ENCODE assay signal across 8 mouse cellular contexts in the genomic region with DNA sequence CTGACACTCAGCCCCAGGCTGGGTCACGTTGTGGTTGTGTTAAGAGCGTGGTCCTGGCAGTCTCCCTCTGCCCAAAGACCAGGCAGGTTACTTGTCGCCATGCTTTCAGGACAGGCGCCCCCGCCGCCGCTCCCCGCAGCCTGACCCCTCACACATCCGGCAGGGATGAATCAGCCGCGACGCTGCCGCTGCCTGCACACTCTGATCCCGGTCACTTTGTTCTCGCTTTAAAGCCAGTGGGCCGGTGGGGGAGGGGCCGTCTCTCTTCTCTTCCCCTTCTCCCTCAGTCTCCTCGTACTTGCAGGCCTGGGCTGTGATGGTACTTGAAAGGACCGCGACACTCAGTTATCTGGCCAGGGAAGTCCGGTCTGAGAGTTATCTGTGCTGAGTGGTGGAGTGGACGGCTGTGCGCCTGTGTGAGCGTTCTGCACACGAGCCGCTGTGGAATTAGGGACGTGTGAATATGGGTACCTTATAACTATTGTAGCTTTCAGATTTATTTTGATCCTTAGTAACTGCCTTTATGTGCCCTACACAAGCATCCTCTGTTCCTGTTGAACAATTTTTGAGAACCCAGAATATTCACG.
DNase-seq lines count a peak whose midpoint lies in the region; ATAC-seq lines count a peak whose summit lies in the region.

No protein-coding gene starts in this region.

- H3K9me3 ChIP-seq in kidney, embryonic 16.5 days (ENCODE audit: low read length): peaks cover 16% of the 10 kb centered on the region; the same call in 1 of the 2 replicates
- H3K9me3 ChIP-seq in embryonic facial prominence, embryonic 14.5 days (ENCODE audit: control insufficient read depth, low read length): peaks cover 15% of the 10 kb centered on the region; the same call in 1 of the 2 replicates
- H3K9me3 ChIP-seq in limb, embryonic 12.5 days: peaks cover 18% of the 10 kb centered on the region; the same call in 1 of the 2 replicates
- H3K9me3 ChIP-seq in neural tube, embryonic 15.5 days (replicated peaks): no peaks in the 10 kb centered on the region; the same call in 1 of the 2 replicates

- peak overlapping the region; percentile 99 for H3K4me2 ChIP-seq in kidney, embryonic 16.5 days (replicated peaks; ENCODE audit: low read depth, low read length)
- peak overlapping the region; percentile 41 for H3K4me2 ChIP-seq in embryonic facial prominence, embryonic 14.5 days (ENCODE audit: low read depth, low read length)
- peak overlapping the region; percentile 96 for H3K4me2 ChIP-seq in limb, embryonic 12.5 days
- H3K4me2 ChIP-seq in neural tube, embryonic 15.5 days: peak overlapping the region; percentile 97

- 0 out of 2 replicates have a peak, but pooled peaks have one; percentile 20 for ATAC-seq in kidney, embryonic 16.5 days (ENCODE audit: low FRiP score, low TSS enrichment)
- ATAC-seq in embryonic facial prominence, embryonic 14.5 days (ENCODE audit: low read depth): no peak
- ATAC-seq in limb, embryonic 12.5 days (ENCODE audit: insufficient number of reproducible peaks, insufficient read depth, low FRiP score, low TSS enrichment, low read depth): no peak
- no peak for ATAC-seq in neural tube, embryonic 15.5 days (ENCODE audit: low FRiP score)
- no peak for ATAC-seq in activated CD4-positive, CD25-positive, alpha-beta regulatory T cell, adult 4 months

- DNase-seq in kidney, adult 18-20 months: no peak
- peak; percentile 50 for DNase-seq in adrenal gland, adult 8-10 months
- DNase-seq in embryonic facial prominence, embryonic 14.5 days (ENCODE audit: low spot score): no peak
- no peak for DNase-seq in gastrocnemius, postnatal 10 days

- H3K9ac ChIP-seq in kidney, embryonic 16.5 days (replicated peaks; ENCODE audit: low read length): peak overlapping the region; percentile 43
- no peak overlapping the region for H3K9ac ChIP-seq in embryonic facial prominence, embryonic 14.5 days (ENCODE audit: low read depth, low read length)
- H3K9ac ChIP-seq in limb, embryonic 12.5 days (replicated peaks): peak overlapping the region; percentile 18
- H3K9ac ChIP-seq in neural tube, embryonic 15.5 days (replicated peaks): no peak overlapping the region

- H3K27ac ChIP-seq in kidney, embryonic 16.5 days (ENCODE audit: low read length): no peak overlapping the region
- H3K27ac ChIP-seq in embryonic facial prominence, embryonic 14.5 days (replicated peaks; ENCODE audit: low read depth, low read length): no peak overlapping the region
- H3K27ac ChIP-seq in limb, embryonic 12.5 days: no peak overlapping the region
- H3K27ac ChIP-seq in neural tube, embryonic 15.5 days (replicated peaks): no peak overlapping the region

- WGBS in kidney, embryonic 16.5 days: 10% methylated on average over 26 of the region's 28 CpGs
- WGBS in embryonic facial prominence, embryonic 14.5 days: 11% methylated on average over 23 of the region's 28 CpGs
- WGBS in limb, embryonic 12.5 days: 7% methylated on average over 28 of the region's 28 CpGs
- WGBS in neural tube, embryonic 15.5 days: 8% methylated on average over 28 of the region's 28 CpGs

- peaks cover 30% of the 10 kb centered on the region for H3K4me1 ChIP-seq in kidney, embryonic 16.5 days (ENCODE audit: insufficient read depth, low read length)
- H3K4me1 ChIP-seq in embryonic facial prominence, embryonic 14.5 days (ENCODE audit: control insufficient read depth, insufficient read depth, low read length): peaks cover 12% of the 10 kb centered on the region
- H3K4me1 ChIP-seq in limb, embryonic 12.5 days (replicated peaks): peaks cover 46% of the 10 kb centered on the region
- H3K4me1 ChIP-seq in neural tube, embryonic 15.5 days: peaks cover 39% of the 10 kb centered on the region

- H3K27me3 ChIP-seq in kidney, embryonic 16.5 days (ENCODE audit: insufficient read depth, low read length): peaks cover 36% of the 10 kb centered on the region
- peaks cover 38% of the 10 kb centered on the region for H3K27me3 ChIP-seq in embryonic facial prominence, embryonic 14.5 days (replicated peaks; ENCODE audit: control insufficient read depth, insufficient read depth, low read length)
- peaks cover 41% of the 10 kb centered on the region for H3K27me3 ChIP-seq in limb, embryonic 12.5 days
- H3K27me3 ChIP-seq in neural tube, embryonic 15.5 days (replicated peaks): peaks cover 22% of the 10 kb centered on the region

- H3K36me3 ChIP-seq in kidney, embryonic 16.5 days (ENCODE audit: insufficient read depth, low read length): no peaks in the 10 kb centered on the region
- no peaks in the 10 kb centered on the region for H3K36me3 ChIP-seq in embryonic facial prominence, embryonic 14.5 days (ENCODE audit: control insufficient read depth, insufficient read depth, low read length)
- H3K36me3 ChIP-seq in limb, embryonic 12.5 days: no peaks in the 10 kb centered on the region
- H3K36me3 ChIP-seq in neural tube, embryonic 15.5 days: no peaks in the 10 kb centered on the region

- H3K4me3 ChIP-seq in kidney, embryonic 16.5 days (ENCODE audit: low read length): peak overlapping the region; percentile 31
- 0 out of 2 replicates have a peak overlapping the region, but pooled peaks have one; percentile 3 for H3K4me3 ChIP-seq in embryonic facial prominence, embryonic 14.5 days (ENCODE audit: low read depth, low read length)
- H3K4me3 ChIP-seq in limb, embryonic 12.5 days (replicated peaks): peak overlapping the region; percentile 27
- H3K4me3 ChIP-seq in neural tube, embryonic 15.5 days (replicated peaks): peak overlapping the region; percentile 12; the same call in 1 of the 2 replicates

Comparison
In these comparisons a context has a peak if more than half of its experiments do, and no peak if none do; other contexts are left out.
1. H3K4me2 ChIP-seq: peak in every context shown above with its lines; median percentile 99 in kidney, embryonic 16.5 days; 97 in neural tube, embryonic 15.5 days; 96 in limb, embryonic 12.5 days; 41 in embryonic facial prominence, embryonic 14.5 days.
2. H3K9ac ChIP-seq: peak in kidney, embryonic 16.5 days (single experiment) and limb, embryonic 12.5 days (single experiment); none in embryonic facial prominence, embryonic 14.5 days (single experiment) and neural tube, embryonic 15.5 days (single experiment).
3. Peak in every context shown above with its lines, with median percentiles within 50 percentile points of each other: H3K4me3 ChIP-seq.